12 mouse cellular contexts compared by ENCODE assay signal in the genomic region with DNA sequence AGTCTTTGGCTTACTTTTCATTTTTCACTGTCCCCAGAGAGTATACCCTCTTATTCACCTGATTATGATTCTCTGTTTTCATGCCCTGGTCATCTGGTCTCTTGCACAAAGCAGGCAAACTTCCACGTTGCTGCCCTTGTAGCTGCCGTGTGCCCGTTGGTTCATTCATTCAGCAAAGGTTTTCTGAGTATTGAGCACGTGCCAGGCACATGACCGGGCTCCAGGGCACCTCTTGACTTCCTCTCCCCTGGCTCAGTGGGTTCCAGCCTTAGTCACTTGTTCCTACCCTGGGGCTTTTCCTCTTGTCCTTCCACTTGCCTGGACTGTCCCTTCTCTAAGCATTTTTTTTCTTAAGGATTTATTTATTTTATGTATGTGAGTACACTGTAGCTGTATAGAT. TPM values are rescaled to one million over a fixed set of nuclear protein-coding genes. Genes with fewer than 3 reads are reported as not detected.
DNase-seq lines count a peak whose midpoint lies in the region; ATAC-seq and TF ChIP-seq lines count a peak whose summit lies in the region.
"Had no signal": no experiment of that assay in that cellular context is flagged by ENCODE, and none has a peak within 500 bp of the region (broad histone marks: within the 10 kb centered on the region; RNA-seq: fewer than 3 reads in every experiment).

No protein-coding gene starts in this region.

- H3K4me3 ChIP-seq in left cerebral cortex, adult 2 months, result no peak overlapping the region
- H3K4me3 ChIP-seq: limb, embryonic 15.5 days; midbrain, embryonic 13.5 days had no signal

- peak; percentile 38; the same call in 1 of the 2 replicates for ATAC-seq in megakaryocyte, adult 5-6 weeks (ENCODE audit: poor library complexity, severe bottlenecking)
- ATAC-seq: forebrain, postnatal 0 days; midbrain, embryonic 13.5 days had no signal

- no peak for TF ChIP-seq CTCF in left cerebral cortex, adult 2 months (IDR thresholded peaks at IDR 0.05)

- peak overlapping the region; percentile 77 for H3K27ac ChIP-seq in left cerebral cortex, adult 2 months
- H3K27ac ChIP-seq: limb, embryonic 15.5 days; midbrain, embryonic 13.5 days had no signal

- peak; percentile 25 to 41 for DNase-seq in cerebellum, postnatal 14 days
- DNase-seq in cerebellum, adult 8-10 months, result no peak
- no peak for DNase-seq in left cerebral cortex, adult 2 months (ENCODE audit: extremely low spot score in 1 of 2, low spot score in 2 of 2)
- no peak for DNase-seq in left cerebral cortex, adult 9 months (ENCODE audit: low spot score in 2 of 2)
- peak; percentile 24 to 42 for DNase-seq in heart, postnatal 10 days
- no peak for DNase-seq in urinary bladder, postnatal 10 days (ENCODE audit: low spot score)
- DNase-seq in ovary, postnatal 14 days (ENCODE audit: low spot score), result no peak
- DNase-seq: layer of hippocampus, postnatal 36 days had no signal

- intact Hi-C loops in left cerebral cortex, adult 2 months (cut with DNase I), result loop anchor here (2.0 to 5.0 kb wide), 2 partner anchors 55 to 88 kb away; partner anchors contain the start of gene Anapc15-ps
- intact Hi-C loops in heart, postnatal 10 days (cut with DNase I), result no loop called here

RNA-seq across cellular contexts. Expression of gene Nudt4, which starts 52.9 kb away (rescaled TPM):
- 100 to 1,000 TPM; 140 to 147 TPM for total RNA-seq in left cerebral cortex, adult 2 months (2021)
- 100 to 1,000 TPM; 215 to 280 TPM for total RNA-seq in heart, postnatal 10 days (2021)
- 131 and 141 TPM in 2 replicates for total RNA-seq in megakaryocyte, adult 5-6 weeks (2015)
- total RNA-seq in megakaryocyte, adult 5-6 weeks (2017), result 98.7 and 122 TPM in 2 replicates

RNA-seq across cellular contexts. Expression of gene Anapc15-ps, which starts 56.4 kb away (rescaled TPM):
- not detected for total RNA-seq in left cerebral cortex, adult 2 months (2021)
- not detected for total RNA-seq in heart, postnatal 10 days (2021)
- total RNA-seq in megakaryocyte, adult 5-6 weeks (2015), result 0.52 TPM in 1 of 2 replicates, not detected in the other
- not detected in 2 replicates for total RNA-seq in megakaryocyte, adult 5-6 weeks (2017)
- total RNA-seq: forebrain, postnatal 0 days; layer of hippocampus, postnatal 36 days had no signal

Comparison
In these comparisons a context has a peak if more than half of its experiments do, and no peak if none do; other contexts are left out.
1. DNase-seq: peak in cerebellum, postnatal 14 days (2 of 2) and heart, postnatal 10 days (2 of 2); none in cerebellum, adult 8-10 months (single experiment), left cerebral cortex, adult 2 months (0 of 2), left cerebral cortex, adult 9 months (0 of 2), urinary bladder, postnatal 10 days (single experiment) and ovary, postnatal 14 days (single experiment).